Mouse (Mus musculus): ENCODE measurements around the gene Gm37419. TPM values are rescaled to one million over a fixed set of nuclear protein-coding genes. Genes with fewer than 3 reads are reported as not detected.

The Gm37419 gene
- polyA plus RNA-seq, 1 experiment from 2014 or later, result not detected

GRCm38 (mm10) chr16:24016273-24016672 lies 28.0 kb downstream of the Gm37419 start:
- H3K4me3 ChIP-seq (ENCODE audit: low read depth, low read length), result no peak overlapping the region
- no peak for DNase-seq
- ATAC-seq, result no peak
- H3K9ac ChIP-seq (replicated peaks), result no peak overlapping the region
- no peaks in the 10 kb centered on the region for H3K9me3 ChIP-seq (ENCODE audit: low read length)
- TF ChIP-seq CTCF (IDR thresholded peaks at IDR 0.05; ENCODE audit: low read depth) (no peak), EP300 (IDR thresholded peaks at IDR 0.05; ENCODE audit: low read depth) (no peak)
- no peak overlapping the region for H3K4me2 ChIP-seq (ENCODE audit: low read depth, low read length)
- no peaks in the 10 kb centered on the region for H3K27me3 ChIP-seq (ENCODE audit: insufficient read depth, low read length)
- peaks cover 7% of the 10 kb centered on the region; the same call in 1 of the 2 replicates for H3K4me1 ChIP-seq (ENCODE audit: insufficient read depth)
- no peak overlapping the region for H3K27ac ChIP-seq (ENCODE audit: low read depth)
- H3K36me3 ChIP-seq (replicated peaks; ENCODE audit: insufficient read depth, low read length), result no peaks in the 10 kb centered on the region
- 31% methylated on average over 6 of the region's 6 CpGs for WGBS (ENCODE audit: insufficient replicate concordance)

DNA sequence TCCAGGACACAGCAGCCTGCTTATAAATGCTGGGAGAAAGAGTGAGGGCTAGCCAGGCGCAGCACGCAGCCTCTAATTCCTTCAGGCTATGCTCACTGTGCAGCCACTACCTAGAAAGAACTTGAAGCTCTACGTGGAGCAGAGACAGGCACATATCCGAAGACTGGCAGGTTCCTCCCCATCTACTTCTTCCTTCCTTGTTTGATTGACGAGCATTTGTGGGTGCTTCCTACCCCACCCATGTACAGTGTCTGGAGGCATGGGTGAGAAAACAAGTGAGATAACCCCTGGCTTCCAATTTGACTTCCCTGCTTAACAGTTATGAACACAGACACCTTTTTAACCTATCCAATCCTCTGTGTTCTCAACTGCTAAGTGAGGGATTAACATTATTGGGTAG lies 28.5 kb downstream of the Gm37419 start:
- ATAC-seq (no peak), DNase-seq (no peak)
- TF ChIP-seq EP300 (IDR thresholded peaks at IDR 0.05; ENCODE audit: low read depth), result no peak
- TF ChIP-seq CTCF (IDR thresholded peaks at IDR 0.05; ENCODE audit: low read depth), result no peak
- Histone ChIP-seq H3K36me3 (replicated peaks; ENCODE audit: insufficient read depth, low read length) (no peaks in the 10 kb centered on the region), H3K4me3 (ENCODE audit: low read depth, low read length) (no peak overlapping the region), H3K27ac (ENCODE audit: low read depth) (no peak overlapping the region), H3K4me1 (ENCODE audit: insufficient read depth) (peaks cover 7% of the 10 kb centered on the region; the same call in 1 of the 2 replicates), H3K9ac (replicated peaks) (no peak overlapping the region), H3K27me3 (ENCODE audit: insufficient read depth, low read length) (no peaks in the 10 kb centered on the region), H3K9me3 (ENCODE audit: low read length) (no peaks in the 10 kb centered on the region), H3K4me2 (ENCODE audit: low read depth, low read length) (no peak overlapping the region)
- WGBS (ENCODE audit: insufficient replicate concordance), result 43% methylated on average over 5 of the region's 5 CpGs

DNA sequence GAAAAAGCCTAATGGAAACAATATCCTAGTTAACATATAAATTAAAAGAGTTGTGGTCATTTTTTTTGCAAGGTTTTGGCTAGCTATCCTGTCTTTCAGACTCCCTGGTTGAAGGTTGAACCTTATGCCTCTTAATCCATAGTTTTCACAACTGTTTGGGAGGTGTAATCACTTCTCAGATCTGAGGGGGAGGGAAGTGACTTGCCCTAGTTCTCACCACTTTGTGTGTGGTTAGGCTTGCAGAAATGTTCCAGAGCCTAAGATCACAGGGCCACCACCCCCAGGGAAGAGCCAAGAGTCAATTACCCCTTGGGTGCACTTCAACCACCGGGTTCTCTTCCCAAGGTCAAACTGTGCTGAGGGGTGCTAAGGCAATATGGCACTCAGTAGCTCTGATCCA lies 33.4 kb downstream of the Gm37419 start:
- no peak overlapping the region for H3K4me3 ChIP-seq (ENCODE audit: low read depth, low read length)
- no peak overlapping the region for H3K4me2 ChIP-seq (ENCODE audit: low read depth, low read length)
- TF ChIP-seq CTCF (IDR thresholded peaks at IDR 0.05; ENCODE audit: low read depth), result no peak
- no peak for TF ChIP-seq EP300 (IDR thresholded peaks at IDR 0.05; ENCODE audit: low read depth)
- H3K36me3 ChIP-seq (replicated peaks; ENCODE audit: insufficient read depth, low read length), result no peaks in the 10 kb centered on the region
- no peaks in the 10 kb centered on the region; the same call in 1 of the 2 replicates for H3K4me1 ChIP-seq (ENCODE audit: insufficient read depth)
- ATAC-seq, result no peak
- no peak for DNase-seq
- no peaks in the 10 kb centered on the region for H3K27me3 ChIP-seq (ENCODE audit: insufficient read depth, low read length)
- no peaks in the 10 kb centered on the region for H3K9me3 ChIP-seq (ENCODE audit: low read length)
- no peak overlapping the region for H3K27ac ChIP-seq (ENCODE audit: low read depth)
- H3K9ac ChIP-seq (replicated peaks), result no peak overlapping the region
- WGBS (ENCODE audit: insufficient replicate concordance), result 72% methylated on average over 1 of the region's 1 CpGs

DNA sequence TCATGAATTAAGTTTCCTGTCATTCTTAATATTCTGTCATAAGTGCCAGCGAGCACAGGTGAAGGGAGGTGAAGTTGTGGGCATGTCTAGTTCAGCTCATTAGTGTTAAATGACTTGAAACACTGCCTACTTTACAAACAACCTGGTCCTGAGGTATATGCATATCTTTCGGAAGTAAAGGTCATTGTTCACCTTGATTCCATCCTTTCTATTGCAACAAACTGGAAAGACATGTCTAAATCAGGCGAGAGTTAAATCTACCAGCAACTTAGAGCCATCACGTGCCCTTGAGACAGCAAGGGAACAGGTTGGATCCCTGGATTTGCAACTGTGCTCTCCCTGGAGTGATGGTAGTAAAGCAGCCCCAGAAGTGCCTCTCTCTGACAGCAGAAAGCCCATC lies 34.3 kb downstream of the Gm37419 start:
- Histone ChIP-seq H3K27me3 (ENCODE audit: insufficient read depth, low read length) (no peaks in the 10 kb centered on the region), H3K4me1 (ENCODE audit: insufficient read depth) (no peaks in the 10 kb centered on the region), H3K9me3 (ENCODE audit: low read length) (no peaks in the 10 kb centered on the region), H3K4me2 (ENCODE audit: low read depth, low read length) (no peak overlapping the region), H3K4me3 (ENCODE audit: low read depth, low read length) (no peak overlapping the region), H3K9ac (replicated peaks) (no peak overlapping the region), H3K36me3 (replicated peaks; ENCODE audit: insufficient read depth, low read length) (no peaks in the 10 kb centered on the region), H3K27ac (ENCODE audit: low read depth) (no peak overlapping the region)
- DNase-seq (no peak), ATAC-seq (no peak)
- WGBS (ENCODE audit: insufficient replicate concordance), result 78% methylated on average over 4 of the region's 4 CpGs
- TF ChIP-seq EP300 (IDR thresholded peaks at IDR 0.05; ENCODE audit: low read depth) (no peak), CTCF (IDR thresholded peaks at IDR 0.05; ENCODE audit: low read depth) (no peak)

GRCm38 (mm10) chr16:24025442-24025841 lies 37.2 kb downstream of the Gm37419 start:
- 53% methylated on average over 7 of the region's 7 CpGs for WGBS (ENCODE audit: insufficient replicate concordance)

DNA sequence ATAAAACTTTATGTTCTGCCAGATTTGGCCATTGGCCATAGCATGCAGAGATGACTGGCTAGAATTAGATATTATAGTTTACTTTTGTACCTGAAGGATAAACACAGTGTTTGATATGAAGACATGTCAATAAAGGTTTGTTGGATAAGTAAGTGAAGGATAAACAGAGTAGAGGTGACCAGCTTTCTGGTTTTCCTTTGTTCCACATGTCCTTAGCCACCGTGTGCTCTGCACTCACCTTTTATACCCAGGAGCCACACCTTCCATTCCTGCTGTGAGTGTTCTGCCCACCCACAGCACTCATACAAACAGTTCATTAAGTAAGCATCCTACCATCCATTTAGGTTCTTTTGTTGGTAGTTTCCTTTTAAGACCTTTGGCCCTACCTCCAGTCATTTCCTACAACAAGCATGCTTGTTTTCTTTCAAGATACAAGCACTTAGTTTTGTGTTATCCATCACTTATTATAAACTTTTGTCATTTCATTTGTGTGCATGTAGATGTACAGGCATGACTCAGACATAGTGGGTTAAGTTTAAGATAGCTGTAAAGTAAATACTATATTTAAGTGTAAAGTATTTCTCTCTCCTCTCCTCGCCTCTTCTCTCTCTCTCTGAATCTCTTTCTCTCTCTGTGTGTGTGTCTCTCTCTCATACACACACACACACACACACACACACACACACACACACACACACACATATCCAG lies 41.8 kb downstream of the Gm37419 start:
- DNase-seq (no peak), ATAC-seq (no peak)
- H3K4me1 ChIP-seq (ENCODE audit: insufficient read depth), result no peaks in the 10 kb centered on the region
- TF ChIP-seq CTCF (IDR thresholded peaks at IDR 0.05; ENCODE audit: low read depth) (no peak), EP300 (IDR thresholded peaks at IDR 0.05; ENCODE audit: low read depth) (no peak)
- H3K27ac ChIP-seq (ENCODE audit: low read depth), result no peak overlapping the region
- 76% methylated on average over 2 of the region's 2 CpGs for WGBS (ENCODE audit: insufficient replicate concordance)
- no peaks in the 10 kb centered on the region for H3K36me3 ChIP-seq (replicated peaks; ENCODE audit: insufficient read depth, low read length)
- H3K27me3 ChIP-seq (ENCODE audit: insufficient read depth, low read length), result no peaks in the 10 kb centered on the region
- H3K9ac ChIP-seq (replicated peaks), result no peak overlapping the region
- H3K4me3 ChIP-seq (ENCODE audit: low read depth, low read length), result no peak overlapping the region
- no peaks in the 10 kb centered on the region for H3K9me3 ChIP-seq (ENCODE audit: low read length)
- no peak overlapping the region for H3K4me2 ChIP-seq (ENCODE audit: low read depth, low read length)

More at GRCm38 (mm10) chr16:24025442-24025841, 37.2 kb downstream of the Gm37419 start:
- no peak overlapping the region for H3K4me3 ChIP-seq (ENCODE audit: low read depth, low read length)
- H3K9ac ChIP-seq (replicated peaks), result no peak overlapping the region
- H3K4me2 ChIP-seq (ENCODE audit: low read depth, low read length), result no peak overlapping the region
- no peak for TF ChIP-seq EP300 (IDR thresholded peaks at IDR 0.05; ENCODE audit: low read depth)
- no peak for TF ChIP-seq CTCF (IDR thresholded peaks at IDR 0.05; ENCODE audit: low read depth)
- H3K27ac ChIP-seq (ENCODE audit: low read depth), result no peak overlapping the region
- no peaks in the 10 kb centered on the region for H3K36me3 ChIP-seq (replicated peaks; ENCODE audit: insufficient read depth, low read length)
- H3K9me3 ChIP-seq (ENCODE audit: low read length), result no peaks in the 10 kb centered on the region
- ATAC-seq (no peak), DNase-seq (no peak)
- H3K27me3 ChIP-seq (ENCODE audit: insufficient read depth, low read length), result no peaks in the 10 kb centered on the region
- no peaks in the 10 kb centered on the region for H3K4me1 ChIP-seq (ENCODE audit: insufficient read depth)
